Mouse (Mus musculus) heart, adult 2 months (tissue): Measurements from ENCODE around the gene Baz2a.

Experiments
- CTCF ChIP-seq: fragments of 200-600 bp; IDR thresholded peaks from 2 replicates; pipeline ENCODE4 v1.8.1; 2022; ENCODE audit warnings: antibody characterized with exemption, mild to moderate bottlenecking, moderate library complexity
- EP300 ChIP-seq: fragments of 200-500 bp; IDR thresholded peaks from 2 replicates; pipeline ENCODE4 v1.6.1; 2011; ENCODE audit warnings: low read depth, low read length, control low read depth; ENCODE audit not compliant: insufficient read depth
- POLR2A ChIP-seq: fragments of 200-500 bp; IDR thresholded peaks from 2 replicates; pipeline ENCODE4 v1.6.1; 2011; ENCODE audit warnings: mild to moderate bottlenecking, low read depth, low read length, control low read depth; ENCODE audit not compliant: insufficient read depth

GRCm38 (mm10) chr10:128049741-128050140 lies 41.6 kb upstream of the Baz2a start:
- TF ChIP-seq POLR2A (no peak), CTCF (no peak), EP300 (no peak)
